Mouse (Mus musculus) MEL (cell line): Measurements from ENCODE around the gene Rasl10a. TPM values are rescaled to one million over a fixed set of nuclear protein-coding genes. Genes with fewer than 3 reads are reported as not detected.
A peak's percentile ranks its signal among the peaks of the same experiment; 100 is the strongest.

Source experiments
- DNase-seq: peaks from one replicate; pipeline ENCODE4 v3.0.0; 2011; ENCODE audit warnings: low read depth, low spot score
- H3K27ac ChIP-seq: 2 replicates; pipeline ENCODE4 v1.5.1; 2012; ENCODE audit warnings: low read depth, mild to moderate bottlenecking, control low read depth, low read length, moderate library complexity; ENCODE audit not compliant: control insufficient read depth
- H3K27me3 ChIP-seq, 2 experiments: fragments of 150-350 bp in 1 of 2; sonication (generic) in 1 of 2; 2 replicates each; pipeline ENCODE4 v1.6.1; 2012; ENCODE audit warnings: low read length in 2 of 2, mild to moderate bottlenecking in 2 of 2, improper control_type of control experiment in 1 of 2, moderate library complexity in 1 of 2; ENCODE audit not compliant: insufficient read depth in 2 of 2, control insufficient read depth in 1 of 2
- H3K36me3 ChIP-seq, 2 experiments: 2 replicates each; pipeline ENCODE4 v1.6.1; 2012 to 2014; ENCODE audit warnings: low read length in 2 of 2, improper control_type of control experiment in 1 of 2, inconsistent platforms in 1 of 2, mild to moderate bottlenecking in 1 of 2; ENCODE audit not compliant: insufficient read depth in 2 of 2, control insufficient read depth in 1 of 2
- H3K4me1 ChIP-seq, 2 experiments: fragments of 150-350 bp in 1 of 2; sonication (generic) in 1 of 2; 2 replicates each; pipeline ENCODE4 v1.6.1; 2012; ENCODE audit warnings: low read length in 2 of 2, improper control_type of control experiment in 1 of 2, mild to moderate bottlenecking in 1 of 2; ENCODE audit not compliant: insufficient read depth in 2 of 2, control insufficient read depth in 1 of 2
- H3K4me3 ChIP-seq, 2 experiments: fragments of 150-350 bp in 1 of 2; sonication (generic) in 1 of 2; 2 replicates each; pipeline ENCODE4 v1.5.1; 2012; ENCODE audit warnings: low read depth in 2 of 2, low read length in 2 of 2, mild to moderate bottlenecking in 2 of 2, moderate library complexity in 2 of 2, control low read depth in 1 of 2, improper control_type of control experiment in 1 of 2; ENCODE audit not compliant: control insufficient read depth in 1 of 2, insufficient read depth in 1 of 2
- H3K79me2 ChIP-seq: 2 replicates; pipeline ENCODE4 v1.6.1; 2012; ENCODE audit warnings: mild to moderate bottlenecking, low read length, moderate library complexity; ENCODE audit not compliant: control insufficient read depth, poor library complexity, insufficient read depth
- H3K9ac ChIP-seq: 2 replicates; pipeline ENCODE4 v1.6.1; 2012; ENCODE audit warnings: low read depth, mild to moderate bottlenecking, control low read depth, low read length, moderate library complexity; ENCODE audit not compliant: control insufficient read depth, poor library complexity, severe bottlenecking
- H3K9me3 ChIP-seq: fragments of 150-350 bp; sonication (generic); replicated peaks from 2 replicates; pipeline ENCODE4 v1.6.1; 2012; ENCODE audit warnings: mild to moderate bottlenecking, low read length, improper control_type of control experiment, moderate library complexity; ENCODE audit not compliant: insufficient read depth
- BHLHE40 ChIP-seq: IDR thresholded peaks from 2 replicates; pipeline ENCODE4 v1.6.1; 2012; ENCODE audit warnings: low read depth, mild to moderate bottlenecking, inconsistent platforms, low read length, improper control_type of control experiment, borderline replicate concordance
- CHD1 ChIP-seq: IDR thresholded peaks from 2 replicates; pipeline ENCODE4 v1.6.1; 2012; ENCODE audit warnings: low read depth, mild to moderate bottlenecking, inconsistent platforms, low read length, improper control_type of control experiment
- CTCF ChIP-seq, 3 experiments: IDR thresholded peaks in 2 of 3; conservative IDR thresholded peaks in 1 of 3; 2 replicates each; pipeline ENCODE4 v1.5.1; 2011 to 2012; ENCODE audit warnings: low read length in 3 of 3, low read depth in 2 of 3, mild to moderate bottlenecking in 2 of 3, improper control_type of control experiment in 1 of 3, inconsistent platforms in 1 of 3, mixed read lengths in 1 of 3, moderate library complexity in 1 of 3; ENCODE audit not compliant: control insufficient read depth in 1 of 3, insufficient read depth in 1 of 3, poor library complexity in 1 of 3, severe bottlenecking in 1 of 3
- EP300 ChIP-seq, 2 experiments: IDR thresholded peaks; 2 replicates each; pipeline ENCODE4 v1.6.1; 2011; ENCODE audit warnings: improper control_type of control experiment in 2 of 2, low read length in 2 of 2, low read depth in 1 of 2, mild to moderate bottlenecking in 1 of 2
- GABPA ChIP-seq: IDR thresholded peaks from 2 replicates; pipeline ENCODE4 v1.6.1; 2012; ENCODE audit warnings: low read depth, mild to moderate bottlenecking, inconsistent platforms, low read length, improper control_type of control experiment, moderate library complexity
- HCFC1 ChIP-seq: IDR thresholded peaks from 2 replicates; pipeline ENCODE4 v1.6.1; 2012; ENCODE audit warnings: low read depth, mild to moderate bottlenecking, inconsistent platforms, low read length, improper control_type of control experiment, moderate library complexity
- KAT2A ChIP-seq: conservative IDR thresholded peaks from 2 replicates; pipeline ENCODE4 v1.6.1; 2012; ENCODE audit warnings: low read depth, low read length, improper control_type of control experiment, inconsistent platforms
- MXI1 ChIP-seq: IDR thresholded peaks from 2 replicates; pipeline ENCODE4 v1.6.1; 2011; ENCODE audit warnings: mild to moderate bottlenecking, low read depth, low read length, improper control_type of control experiment
- MYB ChIP-seq: IDR thresholded peaks from 2 replicates; pipeline ENCODE4 v1.6.1; 2011; ENCODE audit warnings: mild to moderate bottlenecking, low read depth, low read length, improper control_type of control experiment
- NELFE ChIP-seq: IDR thresholded peaks from 2 replicates; pipeline ENCODE4 v1.6.1; 2011; ENCODE audit warnings: low read depth, low read length, improper control_type of control experiment
- POLR2A ChIP-seq, 2 experiments: IDR thresholded peaks; 2 replicates each; pipeline ENCODE4 v1.6.1; 2011 to 2012; ENCODE audit warnings: low read length in 2 of 2, mild to moderate bottlenecking in 2 of 2, control low read depth in 1 of 2, improper control_type of control experiment in 1 of 2, low read depth in 1 of 2, moderate library complexity in 1 of 2; ENCODE audit not compliant: control insufficient read depth in 1 of 2, insufficient read depth in 1 of 2, poor library complexity in 1 of 2
- POLR2AphosphoS2 ChIP-seq: IDR thresholded peaks from 2 replicates; pipeline ENCODE4 v1.6.1; 2011; ENCODE audit warnings: low read length, improper control_type of control experiment
- POLR2AphosphoS5 ChIP-seq: IDR thresholded peaks from 2 replicates; pipeline ENCODE4 v1.6.1; 2012; ENCODE audit warnings: low read depth, borderline replicate concordance, mild to moderate bottlenecking, inconsistent platforms, low read length, moderate library complexity, mixed read lengths
- RCOR1 ChIP-seq: IDR thresholded peaks from 2 replicates; pipeline ENCODE4 v1.6.1; 2012; ENCODE audit warnings: low read depth, mild to moderate bottlenecking, inconsistent platforms, low read length, improper control_type of control experiment
- SIN3A ChIP-seq: IDR thresholded peaks from 2 replicates; pipeline ENCODE4 v1.6.1; 2012; ENCODE audit warnings: low read length, improper control_type of control experiment, inconsistent platforms
- SMC3 ChIP-seq: IDR thresholded peaks from 2 replicates; pipeline ENCODE4 v1.6.1; 2011; ENCODE audit warnings: low read depth, low read length, improper control_type of control experiment
- TAL1 ChIP-seq: IDR thresholded peaks from 2 replicates; pipeline ENCODE4 v1.6.1; 2012; ENCODE audit warnings: mild to moderate bottlenecking, inconsistent platforms, low read length, moderate library complexity, mixed read lengths
- TCF12 ChIP-seq: IDR thresholded peaks from 2 replicates; pipeline ENCODE4 v1.6.1; 2014; ENCODE audit warnings: low read depth, mild to moderate bottlenecking, inconsistent platforms, low read length, improper control_type of control experiment, moderate library complexity
- USF1 ChIP-seq: IDR thresholded peaks from 2 replicates; pipeline ENCODE4 v1.6.1; 2014; ENCODE audit warnings: low read depth, mild to moderate bottlenecking, inconsistent platforms, low read length, improper control_type of control experiment, moderate library complexity
- USF2 ChIP-seq, 2 experiments: IDR thresholded peaks; 2 replicates each; pipeline ENCODE4 v1.6.1; 2011 to 2012; ENCODE audit warnings: improper control_type of control experiment in 2 of 2, low read length in 2 of 2, borderline replicate concordance in 1 of 2, inconsistent platforms in 1 of 2, low read depth in 1 of 2, mild to moderate bottlenecking in 1 of 2; ENCODE audit not compliant: insufficient read depth in 1 of 2
- ZC3H11A ChIP-seq: IDR thresholded peaks from 2 replicates; pipeline ENCODE4 v1.6.1; 2012; ENCODE audit warnings: low read depth, mild to moderate bottlenecking, inconsistent platforms, low read length, improper control_type of control experiment
- ZKSCAN1 ChIP-seq: IDR thresholded peaks from 2 replicates; pipeline ENCODE4 v1.6.1; 2012; ENCODE audit warnings: low read depth, mild to moderate bottlenecking, inconsistent platforms, low read length, improper control_type of control experiment, moderate library complexity
- polyA plus RNA-seq, 2 experiments: library from polyadenylated mRNA; stranded (reverse) in 1 of 2; unstranded in 1 of 2; fragments of >175 nt in 1 of 2; fragments of >200 nt in 1 of 2; gene quantifications; 2 replicates each; pipeline versions ENCODE4 v1.2.1 to v1.2.4; 2012; ENCODE audit warnings: low replicate concordance in 2 of 2, low read depth in 1 of 2; ENCODE audit not compliant: insufficient read length in 2 of 2, insufficient read depth in 1 of 2, missing spikeins in 1 of 2
- total RNA-seq: library from RNA; depleted of rRNA; stranded (reverse); fragments of 300-350 nt; gene quantifications from 2 replicates; pipeline ENCODE4 v1.2.3, GENCODE M21; 2012

Rasl10a gene
- total and polyA plus RNA-seq, 3 experiments: 0.23 to 1.3 TPM; not detected in 1

- Histone ChIP-seq H3K9ac (no peak overlapping the region), H3K4me3 (no peak overlapping the region), H3K9me3 (no peaks in the 10 kb centered on the region), H3K27me3 (peaks cover 9 to 14% of the 10 kb centered on the region in 2 experiments), H3K79me2 (peaks cover 3% of the 10 kb centered on the region; the same call in 1 of the 2 replicates), H3K4me1 (peaks cover 0 to 7% of the 10 kb centered on the region in 2 experiments; a peak in 2 of 4 replicates), H3K36me3 (no peaks in the 10 kb centered on the region; a peak in 1 of 4 replicates), H3K27ac (no peak overlapping the region)
- TF ChIP-seq GABPA (no peak), MYB (no peak), KAT2A (no peak), POLR2AphosphoS2 (peak; percentile 59; the same call in 1 of the 2 replicates), TCF12 (no peak)
- no peak for DNase-seq
Measured at GRCm38 (mm10) chr11:5059230-5059629, 1.3 kb downstream of the Rasl10a start.

GRCm38 (mm10) chr11:5059704-5060156, 1.8 kb downstream of the Rasl10a start:
- peaks cover 9 to 14% of the 10 kb centered on the region in 2 experiments for H3K27me3 ChIP-seq
- H3K9me3 ChIP-seq: no peaks in the 10 kb centered on the region
- DNase-seq: peak; percentile 57
- no peak overlapping the region for H3K4me3 ChIP-seq
- H3K4me1 ChIP-seq: peaks cover 0 to 11% of the 10 kb centered on the region in 2 experiments; a peak in 2 of 4 replicates
- H3K27ac ChIP-seq: no peak overlapping the region
- no peaks in the 10 kb centered on the region; a peak in 1 of 4 replicates for H3K36me3 ChIP-seq
- H3K9ac ChIP-seq: no peak overlapping the region
- TF ChIP-seq BHLHE40: peak; percentile 30; the same call in 1 of the 2 replicates
- no peak for TF ChIP-seq HCFC1
- TF ChIP-seq USF1: 0 out of 2 replicates have a peak, but pooled peaks have one; percentile 14
- TF ChIP-seq ZKSCAN1: no peak
- TF ChIP-seq CTCF (IDR thresholded peaks at IDR 0.05 in 2 of 3, conservative IDR thresholded peaks at IDR 0.05 in 1 of 3; ENCODE audit: control insufficient read depth in 1 of 3, insufficient read depth in 1 of 3, low read depth in 2 of 3, low read length in 3 of 3, poor library complexity in 1 of 3, severe bottlenecking in 1 of 3): peak; percentile 79 to 94 (median 85)
- TF ChIP-seq POLR2A (IDR thresholded peaks at IDR 0.05; ENCODE audit: control insufficient read depth in 1 of 2, insufficient read depth in 1 of 2, low read depth in 1 of 2, low read length in 2 of 2, poor library complexity in 1 of 2): no peak
- TF ChIP-seq MXI1: no peak
- TF ChIP-seq SMC3: peak; percentile 33; the same call in 1 of the 2 replicates
- peaks cover 6% of the 10 kb centered on the region for H3K79me2 ChIP-seq

- DNase-seq: no peak
- Histone ChIP-seq H3K4me1 (peaks cover 0 to 11% of the 10 kb centered on the region in 2 experiments; a peak in 2 of 4 replicates), H3K79me2 (peaks cover 6% of the 10 kb centered on the region), H3K27ac (no peak overlapping the region), H3K9me3 (no peaks in the 10 kb centered on the region), H3K36me3 (no peaks in the 10 kb centered on the region; a peak in 1 of 4 replicates), H3K27me3 (peaks cover 9 to 14% of the 10 kb centered on the region in 2 experiments), H3K4me3 (no peak overlapping the region), H3K9ac (no peak overlapping the region)
- TF ChIP-seq TCF12 (no peak), EP300 (IDR thresholded peaks at IDR 0.05; ENCODE audit: low read depth in 1 of 2, low read length in 2 of 2) (no peak), ZC3H11A (no peak), BHLHE40 (no peak), USF2 (IDR thresholded peaks at IDR 0.05; ENCODE audit: borderline replicate concordance in 1 of 2, insufficient read depth in 1 of 2, low read depth in 1 of 2, low read length in 2 of 2) (no peak), NELFE (no peak), SMC3 (no peak), SIN3A (no peak), POLR2AphosphoS5 (no peak), CTCF (IDR thresholded peaks at IDR 0.05 in 2 of 3, conservative IDR thresholded peaks at IDR 0.05 in 1 of 3; ENCODE audit: control insufficient read depth in 1 of 3, insufficient read depth in 1 of 3, low read depth in 2 of 3, low read length in 3 of 3, poor library complexity in 1 of 3, severe bottlenecking in 1 of 3) (no peak), CHD1 (no peak), RCOR1 (no peak), TAL1 (no peak), GABPA (no peak)
Measured at GRCm38 (mm10) chr11:5060756-5061412, 3.0 kb downstream of the Rasl10a start.
